Mouse (Mus musculus): ENCODE measurements around the gene Lamtor4. TPM values are rescaled to one million over a fixed set of nuclear protein-coding genes. Genes with fewer than 3 reads are reported as not detected.

Gene Lamtor4
- polyA plus RNA-seq, 1 experiment from 2014 or later: 75.6 TPM

GRCm38 (mm10) chr5:138299613-138300012, 44.3 kb downstream of the Lamtor4 start:
- no peak for DNase-seq (ENCODE audit: low spot score)
- Histone ChIP-seq H3K4me3 (ENCODE audit: low read depth, low read length) (no peak overlapping the region), H3K27ac (ENCODE audit: low read length) (no peak overlapping the region), H3K9me3 (ENCODE audit: low read length) (no peaks in the 10 kb centered on the region), H3K4me1 (ENCODE audit: insufficient read depth, low read depth, low read length) (no peaks in the 10 kb centered on the region), H3K36me3 (ENCODE audit: insufficient read depth, low read length) (no peaks in the 10 kb centered on the region), H3K9ac (replicated peaks; ENCODE audit: low read depth) (no peak overlapping the region), H3K27me3 (replicated peaks; ENCODE audit: insufficient read depth, low read length) (no peaks in the 10 kb centered on the region), H3K4me2 (replicated peaks; ENCODE audit: low read depth, low read length) (no peak overlapping the region)
- WGBS: 66% methylated on average over 2 of the region's 2 CpGs
- no peak for ATAC-seq
- TF ChIP-seq EP300 (IDR thresholded peaks at IDR 0.05) (no peak), CTCF (IDR thresholded peaks at IDR 0.05) (no peak)

Other genes with a start within 250 kb of the Lamtor4 start
- not detected in 2 replicates for gene Smok3a, start 234.2 kb upstream of the Lamtor4 start, polyA plus RNA-seq (2015; fragmentation: Nextera tagmentation; extraction: Ambion mirVana)
- gene Smok3b, start 234.1 kb upstream of the Lamtor4 start, polyA plus RNA-seq (2015; fragmentation: Nextera tagmentation; extraction: Ambion mirVana): not detected in 2 replicates
- gene Smok3c, start 202.3 kb upstream of the Lamtor4 start, polyA plus RNA-seq (2015; fragmentation: Nextera tagmentation; extraction: Ambion mirVana): not detected in 2 replicates
- gene Zkscan1, start 170.4 kb upstream of the Lamtor4 start, polyA plus RNA-seq (2015; fragmentation: Nextera tagmentation; extraction: Ambion mirVana): 8.1 and 8.2 TPM in 2 replicates
- gene Zscan21, start 138.6 kb upstream of the Lamtor4 start, polyA plus RNA-seq (2015; fragmentation: Nextera tagmentation; extraction: Ambion mirVana): 32.1 and 35.1 TPM in 2 replicates
- gene Zfp113, start 99.7 kb upstream of the Lamtor4 start, polyA plus RNA-seq (2015; fragmentation: Nextera tagmentation; extraction: Ambion mirVana): 11.4 and 12.3 TPM in 2 replicates
- 173 TPM in 2 replicates for gene Cops6, start 94.4 kb upstream of the Lamtor4 start, polyA plus RNA-seq (2015; fragmentation: Nextera tagmentation; extraction: Ambion mirVana)
- 10.9 and 11.1 TPM in 2 replicates for gene Ap4m1, start 83.5 kb upstream of the Lamtor4 start, polyA plus RNA-seq (2015; fragmentation: Nextera tagmentation; extraction: Ambion mirVana)
- gene Mcm7, start 83.1 kb upstream of the Lamtor4 start, polyA plus RNA-seq (2015; fragmentation: Nextera tagmentation; extraction: Ambion mirVana): 36.2 and 37.5 TPM in 2 replicates
- 37.5 and 41.1 TPM in 2 replicates for gene Taf6, start 68.0 kb upstream of the Lamtor4 start, polyA plus RNA-seq (2015; fragmentation: Nextera tagmentation; extraction: Ambion mirVana)
- gene Cnpy4, start 68.0 kb upstream of the Lamtor4 start, polyA plus RNA-seq (2015; fragmentation: Nextera tagmentation; extraction: Ambion mirVana): 24.2 and 26.3 TPM in 2 replicates
- 6.3 and 6.7 TPM in 2 replicates for gene Mblac1, start 61.2 kb upstream of the Lamtor4 start, polyA plus RNA-seq (2015; fragmentation: Nextera tagmentation; extraction: Ambion mirVana)
- gene Nxpe5, start 29.6 kb upstream of the Lamtor4 start, polyA plus RNA-seq (2015; fragmentation: Nextera tagmentation; extraction: Ambion mirVana): 0.05 and 0.11 TPM in 2 replicates
- 2.9 and 3.2 TPM in 2 replicates for gene BC037034, start 8.6 kb downstream of the Lamtor4 start, polyA plus RNA-seq (2015; fragmentation: Nextera tagmentation; extraction: Ambion mirVana)
- gene Gal3st4, start 17.4 kb downstream of the Lamtor4 start, polyA plus RNA-seq (2015; fragmentation: Nextera tagmentation; extraction: Ambion mirVana): 0.84 and 1.2 TPM in 2 replicates
- gene Gm43720, start 24.5 kb downstream of the Lamtor4 start, polyA plus RNA-seq (2015; fragmentation: Nextera tagmentation; extraction: Ambion mirVana): 0.02 and 0.11 TPM in 2 replicates
- 2.0 and 2.7 TPM in 2 replicates for gene Gpc2, start 24.5 kb downstream of the Lamtor4 start, polyA plus RNA-seq (2015; fragmentation: Nextera tagmentation; extraction: Ambion mirVana)
- gene Stag3, start 24.8 kb downstream of the Lamtor4 start, polyA plus RNA-seq (2015; fragmentation: Nextera tagmentation; extraction: Ambion mirVana): 0.20 and 0.37 TPM in 2 replicates
- gene Pvrig, start 86.5 kb downstream of the Lamtor4 start, polyA plus RNA-seq (2015; fragmentation: Nextera tagmentation; extraction: Ambion mirVana): 0.17 TPM in 1 of 2 replicates, not detected in the other
- 15.4 and 15.8 TPM in 2 replicates for gene Zfp157, start 186.0 kb downstream of the Lamtor4 start, polyA plus RNA-seq (2015; fragmentation: Nextera tagmentation; extraction: Ambion mirVana)

Measured in lung, postnatal 0 days (tissue).